Mouse (Mus musculus) megakaryocyte progenitor cell, adult 5-6 weeks (primary cell): ENCODE results near the gene Palm2. TPM values are rescaled to one million over a fixed set of nuclear protein-coding genes. Genes with fewer than 3 reads are reported as not detected.

ENCODE experiments used
- ATAC-seq: replicated peaks from 2 replicates; pipeline ENCODE4 v1.8.0; 2016; ENCODE audit warnings: mild to moderate bottlenecking, moderate TSS enrichment, inconsistent platforms; ENCODE audit not compliant: poor library complexity
- total RNA-seq, 2 experiments: library from RNA; stranded (forward) in 1 of 2; stranded (reverse) in 1 of 2; fragments of 157-497, 149-512 nt in 1 of 2; fragments of 200-1000 nt in 1 of 2; gene quantifications; 2 replicates each; pipeline versions ENCODE4 v1.2.3 to v1.2.4; 2015 to 2017

Gene Palm2
- total RNA-seq, 2 experiments from 2014 or later = not detected

- no peak for ATAC-seq
Measured at GRCm38 (mm10) chr4:57738856-57739552, 305.0 kb downstream of the Palm2 start.

GRCm38 (mm10) chr4:57743325-57743929 is 309.4 kb downstream of the Palm2 start:
- no peak for ATAC-seq

GRCm38 (mm10) chr4:57750651-57751050 is 316.6 kb downstream of the Palm2 start:
- ATAC-seq = no peak

- ATAC-seq = no peak
Measured at GRCm38 (mm10) chr4:57751054-57751453, 317.0 kb downstream of the Palm2 start.

- ATAC-seq = no peak
Measured at GRCm38 (mm10) chr4:57751566-57751965, 317.5 kb downstream of the Palm2 start.

GRCm38 (mm10) chr4:57755085-57755484 is 321.0 kb downstream of the Palm2 start:
- no peak for ATAC-seq

GRCm38 (mm10) chr4:57757997-57758396 is 323.9 kb downstream of the Palm2 start:
- no peak for ATAC-seq

Other genes with a start within 250 kb of the Palm2 start
- gene Ptpn3, start 132.4 kb upstream of the Palm2 start, total RNA-seq (2015) = 1.8 and 2.6 TPM in 2 replicates
- gene Ptpn3, start 132.4 kb upstream of the Palm2 start, total RNA-seq (2017) = 2.2 and 3.9 TPM in 2 replicates
- not detected in 2 replicates for gene Pakap, start 133.9 kb downstream of the Palm2 start, total RNA-seq (2015)
- gene Pakap, start 133.9 kb downstream of the Palm2 start, total RNA-seq (2017) = not detected in 2 replicates